Mouse (Mus musculus) ovary, postnatal 14 days (tissue): ENCODE results near the gene Mgme1.
A peak's percentile ranks its signal among the peaks of the same experiment; 100 is the strongest.

Experiments used
- DNase-seq: peaks from one replicate; pipeline ENCODE4 v3.0.0; 2022; ENCODE audit warnings: low spot score

The Mgme1 gene

GRCm38 (mm10) chr2:144270507-144271420 lies at the start of gene Mgme1, which contains the start of gene Snx5:
Mgme1 (plus strand) TSS chr2:144270663.
Snx5 (minus strand) TSS chr2:144270906.
- peak; percentile 88 for DNase-seq

DNA sequence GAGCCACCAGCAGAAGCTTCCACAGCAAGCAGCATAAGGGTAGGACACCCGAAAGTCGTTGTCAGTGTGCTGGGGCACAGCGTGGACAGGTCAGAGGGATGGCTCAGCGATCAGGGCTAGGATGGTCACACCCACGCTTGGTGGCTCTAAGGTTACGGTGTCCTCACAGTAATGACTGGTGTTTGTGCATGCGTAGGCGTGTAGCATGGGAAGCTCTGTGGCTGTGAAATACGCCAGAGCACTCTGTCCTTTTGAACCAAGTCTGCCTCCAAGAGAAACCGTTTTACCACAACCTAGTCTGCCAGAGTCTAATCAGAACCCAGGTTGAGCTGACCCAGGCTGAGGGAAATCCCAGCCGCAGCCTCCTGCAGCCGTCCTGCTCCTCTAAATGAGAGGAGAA lies 46.1 kb upstream of the Mgme1 start:
- no peak for DNase-seq

DNA sequence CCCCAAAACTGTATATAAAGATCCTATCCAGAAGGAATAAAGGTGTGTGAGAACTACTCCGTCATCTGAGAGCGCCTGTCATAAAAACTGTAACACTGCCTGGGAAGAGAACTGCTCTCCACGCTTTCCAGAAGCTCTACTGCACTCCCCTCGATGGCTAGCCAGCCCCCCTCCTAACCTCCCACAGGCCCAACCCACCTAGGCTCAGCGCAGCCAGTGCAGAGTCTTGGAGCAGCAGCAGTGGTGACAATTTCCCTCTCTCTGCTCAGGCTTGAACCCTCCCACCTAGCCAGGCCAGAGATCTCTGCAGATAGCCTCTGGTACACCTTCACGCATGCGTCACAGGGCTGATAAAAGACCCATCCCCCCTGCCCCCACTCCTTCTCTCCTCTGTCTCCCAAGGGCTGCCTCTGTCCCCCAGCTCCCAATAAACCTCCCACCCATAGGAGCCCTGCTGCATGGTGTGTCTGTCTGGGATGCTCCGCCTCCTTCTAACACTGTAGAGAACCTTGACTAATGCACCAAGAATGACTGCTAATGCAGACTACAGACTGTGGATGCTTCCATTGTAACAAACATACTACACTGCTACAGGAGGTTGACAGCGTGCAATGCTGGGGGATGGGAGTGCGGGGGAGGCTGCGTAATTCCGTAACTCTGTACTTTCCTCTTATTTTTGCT lies 43.4 kb upstream of the Mgme1 start:
- no peak for DNase-seq

GRCm38 (mm10) chr2:144228521-144229346 lies 41.7 kb upstream of the Mgme1 start:
- DNase-seq: no peak

DNA sequence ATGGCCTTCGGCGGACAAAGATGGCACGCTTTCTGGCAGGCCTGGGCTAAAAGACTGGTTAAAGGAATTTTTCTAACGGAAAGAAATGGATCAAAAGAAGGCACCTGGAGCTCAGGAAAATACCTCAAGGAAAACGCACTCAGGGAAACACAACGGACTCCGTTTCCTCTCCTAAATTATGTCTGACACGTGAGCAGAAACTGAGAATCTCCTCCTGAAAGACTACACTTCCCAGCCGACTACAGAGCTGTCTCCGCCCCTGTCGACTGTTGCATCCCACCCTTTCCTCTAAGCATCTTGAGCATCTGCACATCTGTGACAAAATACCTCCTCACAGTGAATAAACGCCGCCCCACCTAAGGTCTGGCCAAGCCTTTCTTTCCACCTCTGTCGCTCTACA lies 40.8 kb upstream of the Mgme1 start:
- DNase-seq: no peak

DNA sequence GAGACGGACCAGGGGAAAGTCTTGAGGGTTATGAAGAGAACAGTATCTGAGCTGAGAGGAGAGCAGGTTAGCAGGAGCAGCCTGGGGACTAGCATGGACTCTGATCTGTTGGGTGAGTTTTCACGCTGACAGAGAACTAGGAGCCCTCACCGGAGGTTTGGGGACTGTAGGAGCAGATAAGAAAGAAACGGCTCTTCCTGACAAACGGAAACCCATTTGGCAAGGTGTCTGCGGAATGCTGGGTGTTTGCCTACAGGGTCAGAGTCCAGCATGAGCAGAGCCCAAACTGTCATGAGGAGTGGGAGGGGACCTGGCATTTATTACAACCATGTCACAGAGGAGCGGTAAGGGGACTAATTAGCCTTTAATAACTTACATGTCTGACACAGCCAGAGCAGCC lies 40.0 kb upstream of the Mgme1 start:
- no peak for DNase-seq

DNA sequence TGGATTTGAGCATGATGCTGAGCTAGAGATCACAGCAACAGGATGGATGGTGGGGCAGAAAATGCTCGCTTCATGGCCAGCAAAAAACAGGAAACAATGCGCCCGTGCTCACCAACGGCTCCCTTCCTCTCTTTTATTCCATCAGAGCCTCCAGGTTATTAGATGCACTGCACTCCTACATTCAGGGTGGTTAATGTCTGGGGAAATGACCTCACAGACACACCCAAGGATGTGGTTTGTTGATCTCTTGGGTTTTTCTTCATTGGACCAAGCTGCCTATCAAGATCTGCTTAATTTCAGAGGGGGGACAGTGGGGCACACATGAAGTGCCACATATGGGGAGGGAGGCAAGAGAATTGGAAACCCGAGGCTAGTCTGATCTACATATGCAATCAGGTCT lies 39.3 kb upstream of the Mgme1 start:
- DNase-seq: no peak

DNA sequence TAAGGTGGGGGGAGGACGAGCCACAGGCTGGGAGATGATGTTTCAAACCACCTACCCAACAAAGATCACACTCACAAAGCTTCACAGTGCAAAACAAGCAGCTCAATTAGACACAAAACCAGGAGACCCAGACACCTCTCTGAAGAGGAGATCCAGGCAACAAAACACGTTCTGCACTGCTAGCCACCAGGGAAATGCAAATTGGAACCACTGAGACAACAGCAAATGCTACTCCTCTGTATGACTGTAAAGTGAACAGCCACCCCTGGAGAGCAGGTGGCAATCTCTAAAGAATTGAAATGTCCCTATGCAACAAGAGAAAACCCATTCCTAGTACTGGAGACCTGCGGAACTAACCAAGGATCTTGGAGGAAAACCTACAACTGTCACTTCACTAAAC lies 36.9 kb upstream of the Mgme1 start:
- DNase-seq: no peak

GRCm38 (mm10) chr2:144235776-144236175 lies 34.7 kb upstream of the Mgme1 start:
- no peak for DNase-seq

DNA sequence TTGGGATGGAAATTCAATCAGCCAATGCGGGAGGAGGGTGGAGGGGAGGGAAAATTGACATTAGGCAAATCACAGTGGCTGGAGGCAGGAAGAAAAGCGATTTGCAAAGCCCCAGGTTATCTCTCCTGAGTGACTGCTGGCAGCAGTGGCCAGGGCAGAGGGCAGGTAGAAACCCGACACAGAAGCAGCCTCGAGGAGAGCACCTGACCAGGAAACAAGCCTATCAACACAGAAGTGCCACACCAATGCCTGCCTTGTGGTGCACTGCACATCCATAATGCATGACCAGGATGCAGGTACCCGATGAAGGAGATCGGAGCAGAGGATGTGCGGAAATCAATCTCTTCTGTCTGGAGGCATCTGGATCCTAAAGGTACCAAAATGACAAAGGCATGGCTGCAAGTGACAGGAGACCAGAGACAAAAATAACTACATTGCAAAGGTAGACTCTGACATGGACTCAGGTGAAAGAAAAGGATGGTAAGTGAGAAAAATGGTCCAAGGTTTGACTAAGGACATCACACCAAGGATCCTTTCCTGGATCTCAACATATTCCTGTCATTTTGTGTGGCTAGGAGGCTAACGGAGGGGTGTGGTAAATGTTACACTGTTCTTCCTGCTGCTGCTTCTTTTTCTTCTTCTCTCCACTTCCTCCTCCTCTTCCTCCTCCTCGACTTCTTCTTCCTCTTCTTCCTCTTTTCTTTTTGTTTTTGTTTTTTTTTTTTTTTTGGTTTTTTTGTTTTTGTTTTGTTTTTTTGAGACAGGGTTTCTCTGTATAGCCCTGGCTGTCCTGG lies 33.5 kb upstream of the Mgme1 start:
- no peak for DNase-seq

DNA sequence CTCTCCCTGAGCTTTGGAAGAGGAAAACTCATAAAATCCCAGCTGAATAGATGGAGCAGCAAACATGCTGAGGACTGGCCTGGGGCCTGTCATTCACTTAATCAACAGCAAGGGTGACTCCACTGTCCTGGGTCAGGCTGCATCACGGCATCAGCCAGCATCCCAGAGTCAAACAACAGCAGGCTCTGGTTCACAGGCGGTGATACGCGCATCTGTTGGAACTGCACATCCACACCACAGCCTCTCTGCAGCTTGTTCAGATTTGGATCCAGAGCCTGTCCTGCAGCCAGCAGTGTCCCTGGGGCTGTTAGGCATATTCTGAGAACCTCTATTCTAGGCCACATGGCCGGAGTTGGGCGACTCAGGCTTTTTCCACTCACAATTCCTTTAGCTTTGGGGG lies 32.1 kb upstream of the Mgme1 start:
- DNase-seq: no peak

DNA sequence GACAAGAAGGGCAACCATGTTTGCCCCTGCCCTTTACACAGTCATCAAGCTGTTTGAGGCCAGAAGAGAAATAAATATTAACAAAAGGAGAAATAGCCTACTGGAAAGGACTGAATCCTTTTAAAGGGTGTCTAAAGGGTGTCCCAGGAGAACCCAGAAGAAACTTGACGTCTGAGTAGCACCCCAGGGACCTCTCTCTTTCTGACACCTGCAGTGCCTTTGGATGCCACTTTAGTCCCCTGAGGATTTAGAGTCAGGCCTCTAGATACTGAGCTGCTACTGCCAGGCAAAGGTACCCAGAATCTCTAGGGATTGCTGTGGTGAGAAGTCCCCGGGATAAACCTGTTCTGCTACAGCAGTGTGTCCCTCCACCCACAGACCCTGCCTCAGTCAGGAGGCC lies 31.1 kb upstream of the Mgme1 start:
- DNase-seq: no peak

DNA sequence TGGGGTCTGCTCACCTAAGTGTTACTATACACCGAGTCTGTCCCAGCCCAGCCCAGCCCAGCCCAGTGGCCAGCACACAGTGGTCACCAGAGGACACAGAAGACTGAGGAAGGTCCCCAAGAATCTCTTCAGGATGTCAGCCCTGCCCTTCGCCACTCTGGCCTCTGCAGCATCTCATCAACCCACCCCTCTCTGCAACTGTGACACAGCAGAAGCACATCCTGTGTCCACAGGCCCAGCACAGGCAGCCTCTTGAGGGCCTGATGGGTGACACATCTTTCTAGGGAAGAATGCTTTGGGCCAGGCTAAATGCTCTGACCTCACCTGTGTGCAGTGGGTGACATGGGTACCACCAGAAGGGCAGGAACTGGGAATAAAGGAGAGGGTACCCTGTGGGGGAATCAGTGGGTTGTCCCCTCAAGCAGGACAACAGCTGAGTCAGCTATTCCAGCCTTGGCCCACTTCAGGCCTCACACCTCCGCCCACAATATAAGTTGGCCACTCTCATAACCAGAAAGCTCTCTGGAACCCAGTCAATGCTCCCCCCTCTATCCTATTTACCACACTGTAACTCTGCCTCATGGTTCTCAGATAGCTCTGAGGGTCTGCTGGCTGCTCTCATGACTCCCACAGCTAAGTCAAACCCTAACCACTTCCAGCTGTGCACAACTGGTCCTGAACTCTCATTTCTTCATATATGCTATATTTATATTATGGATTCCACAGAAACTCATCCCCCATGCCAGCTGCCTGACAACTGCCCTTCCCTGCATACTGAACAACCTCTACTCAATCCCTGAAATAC lies 30.2 kb upstream of the Mgme1 start:
- no peak for DNase-seq

DNA sequence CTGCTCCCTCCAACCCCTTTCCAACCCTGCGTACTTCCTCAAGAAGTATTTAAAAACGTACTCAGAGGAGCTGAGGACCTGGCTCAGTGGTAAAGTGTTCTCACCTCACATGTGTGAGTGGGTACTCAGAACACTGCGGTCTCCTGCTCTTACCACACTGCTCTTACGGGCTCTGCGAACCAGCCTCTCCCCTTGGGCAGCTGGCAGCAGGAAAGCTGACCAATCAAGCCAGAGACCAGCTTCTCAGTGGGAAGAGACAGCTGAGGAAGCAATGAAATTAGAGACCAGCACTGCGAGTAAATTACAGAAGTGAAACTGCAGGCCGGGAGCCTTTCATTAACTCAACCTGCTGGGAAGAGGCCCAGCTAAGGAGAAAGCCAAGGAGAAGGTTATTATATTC lies 25.0 kb upstream of the Mgme1 start:
- no peak for DNase-seq

DNA sequence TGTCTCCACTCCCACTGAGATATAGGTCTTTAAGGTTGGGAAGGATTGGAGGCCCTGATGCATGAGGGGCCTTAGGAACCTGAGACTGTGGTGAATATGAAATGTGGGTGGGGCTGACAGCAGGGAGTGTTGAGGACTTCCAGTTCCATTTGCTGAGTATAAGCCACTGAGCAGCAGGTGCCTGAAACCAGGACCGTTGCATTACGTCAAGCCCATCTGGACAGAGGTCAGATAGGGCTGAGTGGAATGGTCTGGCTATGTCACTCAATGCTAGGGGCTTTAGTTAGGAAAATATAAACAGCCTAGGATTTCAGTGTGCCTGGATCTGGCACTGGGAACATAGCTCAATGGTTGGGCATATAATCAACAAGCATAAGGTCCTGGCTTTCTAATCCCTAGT lies 24.2 kb upstream of the Mgme1 start:
- no peak for DNase-seq

GRCm38 (mm10) chr2:144247337-144247978 lies 23.0 kb upstream of the Mgme1 start:
- DNase-seq: no peak

DNA sequence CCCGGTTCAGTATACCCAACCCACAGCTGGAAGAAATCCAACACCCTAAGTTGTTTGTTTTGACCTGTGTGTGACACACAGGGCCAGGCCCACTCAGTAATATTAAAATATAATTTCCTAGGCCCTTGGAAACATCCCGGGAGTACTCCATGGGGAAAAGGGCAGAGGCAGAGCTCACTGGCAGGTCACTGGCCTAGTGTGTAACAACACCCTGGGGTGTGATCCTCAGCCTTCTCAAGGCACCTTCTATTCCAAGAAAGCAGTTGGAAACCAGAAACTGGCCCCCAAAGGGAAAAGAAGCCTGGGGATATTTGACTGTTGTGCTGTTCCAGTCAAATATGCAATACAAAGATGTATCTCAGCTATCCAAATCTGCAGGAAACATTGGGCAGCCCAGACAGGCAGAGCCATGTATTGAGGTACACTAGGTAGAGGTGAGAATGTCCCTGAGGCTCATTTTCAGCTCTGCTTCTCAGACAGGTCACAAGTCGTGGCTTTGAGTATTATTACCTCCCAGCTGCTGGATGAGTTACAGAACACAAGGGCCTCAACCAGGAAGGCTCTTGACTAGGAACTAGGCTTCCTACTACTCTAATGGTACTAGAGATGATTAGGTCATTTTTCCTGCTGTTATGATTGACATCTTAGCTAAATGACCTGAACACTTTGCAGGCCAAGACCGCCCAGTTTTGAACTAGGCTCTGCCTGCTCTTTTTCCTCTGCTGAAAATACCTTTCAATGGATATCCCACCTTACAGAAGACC lies 21.7 kb upstream of the Mgme1 start:
- DNase-seq: no peak

GRCm38 (mm10) chr2:144250111-144250510 lies 20.4 kb upstream of the Mgme1 start:
- DNase-seq: no peak

GRCm38 (mm10) chr2:144262837-144263236 lies 7.6 kb upstream of the Mgme1 start:
- DNase-seq: no peak
